Mouse (Mus musculus): Measurements from ENCODE around the gene Vil1.

DNA sequence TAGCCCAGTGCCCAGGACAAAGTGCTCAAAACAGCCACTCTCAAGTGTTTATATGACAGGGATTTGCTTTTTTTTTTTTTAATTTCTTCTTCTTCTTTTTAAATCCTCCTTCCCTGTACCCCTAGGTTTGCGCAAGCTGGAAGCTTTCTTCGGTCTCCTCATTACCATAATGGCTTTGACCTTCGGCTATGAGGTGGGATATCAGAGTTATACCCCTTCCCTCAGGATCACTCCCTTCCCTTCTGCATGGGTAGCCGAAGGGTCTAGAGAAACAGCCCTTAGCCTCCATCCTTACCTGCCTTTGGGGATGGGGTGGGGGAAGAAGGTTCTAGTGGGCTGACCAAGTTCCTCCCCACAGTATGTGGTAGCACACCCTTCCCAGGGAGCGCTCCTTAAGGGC is 28.7 kb upstream of the Vil1 start:
- TF ChIP-seq POLR2A (IDR thresholded peaks at IDR 0.05; ENCODE audit: extremely low read depth, insufficient read depth, low read length) (no peak), CTCF (IDR thresholded peaks at IDR 0.05; ENCODE audit: extremely low read depth, insufficient read depth, low read length) (no peak)

All from cortical plate, adult 2 months (tissue).